In genomic region chr2:48885945-48886344, GRCm38 (mm10) we compare ENCODE assay signal across 9 mouse cellular contexts.
DNase-seq lines count a peak whose midpoint lies in the region; ATAC-seq and TF ChIP-seq lines count a peak whose summit lies in the region.
"Had no signal": no experiment of that assay in that cellular context is flagged by ENCODE, and none has a peak within 500 bp of the region (broad histone marks: within the 10 kb centered on the region; RNA-seq: fewer than 3 reads in every experiment).

No protein-coding gene starts in this region.

- peak; percentile 50 for TF ChIP-seq EP300 in lung, postnatal 0 days (IDR thresholded peaks at IDR 0.05)

- H3K36me3 ChIP-seq in forebrain, embryonic 10.5 days (replicated peaks) = peaks cover 6% of the 10 kb centered on the region; the same call in 1 of the 2 replicates
- no peaks in the 10 kb centered on the region for H3K36me3 ChIP-seq in hindbrain, embryonic 12.5 days
- peaks cover 6% of the 10 kb centered on the region; the same call in 1 of the 2 replicates for H3K36me3 ChIP-seq in lung, postnatal 0 days (ENCODE audit: insufficient read depth, low read length)
- H3K36me3 ChIP-seq: limb, embryonic 15.5 days had no signal

- H3K4me2 ChIP-seq in hindbrain, embryonic 12.5 days (replicated peaks) = no peak overlapping the region
- H3K4me2 ChIP-seq in lung, postnatal 0 days (replicated peaks; ENCODE audit: low read depth, low read length) = no peak overlapping the region
- H3K4me2 ChIP-seq: limb, embryonic 15.5 days had no signal

- TF ChIP-seq CTCF in lung, postnatal 0 days (IDR thresholded peaks at IDR 0.05) = peak; percentile 81

- peak; percentile 80 for DNase-seq in MN1 (ENCODE audit: low spot score)
- DNase-seq in brain, embryonic 18.5 days (ENCODE audit: low read depth, low spot score) = peak; percentile 64
- DNase-seq in forebrain, embryonic 10.5 days (ENCODE audit: extremely low spot score, low spot score) = peak; percentile 20
- peak; percentile 86 for DNase-seq in layer of hippocampus, adult 9-10 months (ENCODE audit: low spot score)
- peak; percentile 89 for DNase-seq in lung, postnatal 0 days (ENCODE audit: low spot score)
- DNase-seq in ovary, postnatal 10 days (ENCODE audit: low spot score) = peak; percentile 7
- DNase-seq in thymus, postnatal 4 days = peak; percentile 54

- no peaks in the 10 kb centered on the region for H3K27me3 ChIP-seq in forebrain, embryonic 10.5 days (ENCODE audit: poor library complexity, severe bottlenecking)
- no peaks in the 10 kb centered on the region for H3K27me3 ChIP-seq in hindbrain, embryonic 12.5 days
- H3K27me3 ChIP-seq in lung, postnatal 0 days (replicated peaks; ENCODE audit: insufficient read depth, low read length) = no peaks in the 10 kb centered on the region
- H3K27me3 ChIP-seq: limb, embryonic 15.5 days had no signal

- H3K27ac ChIP-seq in forebrain, embryonic 10.5 days = peak overlapping the region; percentile 65; the same call in 1 of the 2 replicates
- 0 out of 2 replicates have a peak overlapping the region, but pooled peaks have one; percentile 9 for H3K27ac ChIP-seq in hindbrain, embryonic 12.5 days
- no peak overlapping the region for H3K27ac ChIP-seq in lung, postnatal 0 days (ENCODE audit: low read length)
- H3K27ac ChIP-seq: limb, embryonic 15.5 days had no signal

- H3K4me3 ChIP-seq in forebrain, embryonic 10.5 days = no peak overlapping the region
- no peak overlapping the region for H3K4me3 ChIP-seq in hindbrain, embryonic 12.5 days
- no peak overlapping the region for H3K4me3 ChIP-seq in lung, postnatal 0 days (ENCODE audit: low read depth, low read length)
- H3K4me3 ChIP-seq: limb, embryonic 15.5 days had no signal

- H3K4me1 ChIP-seq in forebrain, embryonic 10.5 days = peaks cover 3% of the 10 kb centered on the region
- 0 out of 2 replicates have a peak, but pooled peaks cover 3% of the 10 kb centered on the region for H3K4me1 ChIP-seq in hindbrain, embryonic 12.5 days
- H3K4me1 ChIP-seq in lung, postnatal 0 days (ENCODE audit: insufficient read depth, low read depth, low read length) = no peaks in the 10 kb centered on the region

- H3K9ac ChIP-seq in hindbrain, embryonic 12.5 days = no peak overlapping the region
- no peak overlapping the region for H3K9ac ChIP-seq in lung, postnatal 0 days (replicated peaks; ENCODE audit: low read depth)
- H3K9ac ChIP-seq: limb, embryonic 15.5 days had no signal

- ATAC-seq in hindbrain, embryonic 12.5 days (ENCODE audit: low FRiP score) = peak; percentile 71
- peak; percentile 67 for ATAC-seq in lung, postnatal 0 days

- H3K9me3 ChIP-seq in forebrain, embryonic 10.5 days = no peaks in the 10 kb centered on the region
- H3K9me3 ChIP-seq in hindbrain, embryonic 12.5 days (replicated peaks) = no peaks in the 10 kb centered on the region
- no peaks in the 10 kb centered on the region for H3K9me3 ChIP-seq in lung, postnatal 0 days (ENCODE audit: low read length)
- H3K9me3 ChIP-seq: limb, embryonic 15.5 days had no signal

Comparison
In these comparisons a context has a peak if more than half of its experiments do, and no peak if none do; other contexts are left out.
1. DNase-seq: peak in every context shown above with its lines; median percentile 89 in lung, postnatal 0 days; 86 in layer of hippocampus, adult 9-10 months; 80 in MN1; 64 in brain, embryonic 18.5 days; 54 in thymus, postnatal 4 days; 20 in forebrain, embryonic 10.5 days; 7 in ovary, postnatal 10 days.